Mouse (Mus musculus): Measurements from ENCODE around the gene Gm9936. TPM values are rescaled to one million over a fixed set of nuclear protein-coding genes. Genes with fewer than 3 reads are reported as not detected.
"Not testable (repeated sequence)": the region's sequence is repeated elsewhere in the genome, so short reads cannot be mapped to it uniquely, and the experiment has no call there.

Gene Gm9936
- polyA plus RNA-seq (2015; fragmentation: Nextera tagmentation; extraction: Ambion mirVana): 0.51 and 0.56 TPM in 2 replicates

DNA sequence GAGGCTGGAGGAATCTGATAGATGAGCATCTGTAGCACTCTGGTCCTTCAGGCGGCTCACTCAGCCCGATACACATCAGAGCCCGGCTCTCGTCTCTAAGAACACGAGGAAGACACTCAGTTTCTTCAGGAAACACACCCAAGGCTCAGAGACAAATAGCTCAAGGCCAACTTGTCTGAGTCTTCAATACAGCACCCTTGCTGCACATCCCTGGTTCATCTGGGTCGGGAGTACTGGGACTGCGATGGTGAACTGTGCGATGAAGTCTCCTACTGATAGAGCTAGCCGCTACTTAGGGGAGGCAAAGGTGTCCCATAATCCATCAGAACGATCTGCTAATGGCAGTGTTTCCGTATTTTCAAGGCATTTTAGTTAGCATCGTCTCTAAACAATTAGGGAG, at the start of gene Gm9936:
TSS of gene Gm9936 (minus strand) at position 101 of the 400 bp plus-strand sequence.
- Histone ChIP-seq H3K4me3 (peak within 1 kb of the TSS; percentile 37), H3K27me3 (peaks cover 8% of the 10 kb centered on the region; the same call in 1 of the 2 replicates), H3K36me3 (no peaks in the 10 kb centered on the region), H3K4me2 (peak within 1 kb of the TSS; percentile 68), H3K4me1 (peaks cover 8% of the 10 kb centered on the region), H3K9ac (peak within 1 kb of the TSS; percentile 66), H3K27ac (no peak within 1 kb of the TSS), H3K9me3 (no peaks in the 10 kb centered on the region)
- ATAC-seq (ENCODE audit: insufficient number of reproducible peaks, insufficient read depth, low FRiP score, low TSS enrichment, low read depth): no peak
- 82% methylated on average over 12 of the region's 12 CpGs for WGBS

DNA sequence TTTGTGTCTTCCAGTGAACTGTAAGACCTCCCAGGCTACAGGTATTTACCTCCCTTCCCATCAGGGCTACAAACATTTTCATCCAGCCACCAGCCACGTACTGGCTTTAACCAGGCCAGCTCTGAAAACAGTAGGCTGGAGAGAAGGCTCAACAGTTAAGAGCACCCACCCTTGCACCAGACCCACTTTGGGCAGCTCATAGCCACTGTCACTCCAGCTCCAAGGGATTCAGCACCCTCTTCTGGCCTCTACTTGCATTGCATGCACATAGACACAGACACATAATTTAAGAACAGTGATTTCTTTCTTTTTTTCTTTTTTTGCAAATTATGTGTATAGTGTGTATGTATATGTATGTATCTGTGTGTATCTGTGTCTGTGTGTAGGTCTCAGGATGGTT, 43.9 kb upstream of the Gm9936 start:
- Histone ChIP-seq H3K27me3 (no peaks in the 10 kb centered on the region), H3K4me2 (no peak overlapping the region), H3K36me3 (no peaks in the 10 kb centered on the region), H3K9ac (no peak overlapping the region), H3K27ac (no peak overlapping the region), H3K4me3 (no peak overlapping the region), H3K9me3 (no peaks in the 10 kb centered on the region), H3K4me1 (peaks cover 5% of the 10 kb centered on the region)
- no peak for ATAC-seq (ENCODE audit: insufficient number of reproducible peaks, insufficient read depth, low FRiP score, low TSS enrichment, low read depth)
- 29% methylated on average over 1 of the region's 1 CpGs for WGBS

DNA sequence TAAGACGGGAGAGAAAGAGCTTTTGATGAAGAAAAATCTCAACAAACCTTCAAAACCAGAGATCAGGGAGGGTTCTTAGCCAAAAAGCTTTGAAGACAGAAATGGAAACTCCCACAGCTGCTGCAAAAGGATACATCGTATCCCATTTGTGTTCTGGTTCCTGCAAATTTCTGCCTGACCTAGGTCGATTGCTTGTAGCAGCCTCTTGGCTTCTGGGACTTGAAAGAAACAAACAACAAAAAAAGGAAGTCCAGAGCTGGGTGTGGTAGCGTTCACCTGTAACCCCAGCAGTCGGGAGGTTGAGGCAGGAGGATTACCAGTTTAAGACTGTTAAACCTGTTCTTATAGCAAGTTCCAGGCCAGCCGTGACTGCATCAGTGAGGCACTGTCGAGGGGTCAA, 40.4 kb upstream of the Gm9936 start:
- Histone ChIP-seq H3K9ac (no peak overlapping the region), H3K4me1 (peaks cover 9% of the 10 kb centered on the region), H3K27ac (no peak overlapping the region), H3K27me3 (no peaks in the 10 kb centered on the region), H3K4me2 (no peak overlapping the region), H3K36me3 (no peaks in the 10 kb centered on the region), H3K9me3 (no peaks in the 10 kb centered on the region), H3K4me3 (no peak overlapping the region)
- WGBS: 71% methylated on average over 7 of the region's 7 CpGs
- ATAC-seq (ENCODE audit: insufficient number of reproducible peaks, insufficient read depth, low FRiP score, low TSS enrichment, low read depth): no peak

DNA sequence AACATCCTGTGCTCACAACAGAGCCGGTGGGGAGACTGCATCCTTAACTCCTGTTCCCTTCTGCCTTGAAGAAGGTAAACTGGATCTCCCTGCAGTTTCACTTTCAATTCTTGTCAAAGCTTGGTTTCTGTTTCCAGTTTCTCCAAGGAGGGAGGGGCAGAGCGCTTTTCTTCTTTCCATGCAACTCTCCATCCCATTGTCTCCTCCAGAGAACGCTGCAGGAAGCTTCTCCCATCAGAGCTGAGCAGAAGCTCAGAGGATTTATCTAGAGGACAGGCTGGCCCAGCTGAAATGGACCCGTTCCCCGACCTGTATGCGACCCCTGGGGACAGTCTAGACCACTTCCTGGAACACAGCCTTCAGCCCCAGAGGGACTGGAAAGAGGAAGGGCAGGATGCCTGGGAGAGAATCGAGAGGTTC, 38.9 kb upstream of the Gm9936 start:
- H3K9me3 ChIP-seq: no peaks in the 10 kb centered on the region
- no peaks in the 10 kb centered on the region for H3K27me3 ChIP-seq
- H3K36me3 ChIP-seq: no peaks in the 10 kb centered on the region
- H3K4me2 ChIP-seq: peak overlapping the region; percentile 47
- no peak overlapping the region for H3K27ac ChIP-seq
- peak overlapping the region; percentile 61 for H3K9ac ChIP-seq
- H3K4me1 ChIP-seq: peaks cover 9% of the 10 kb centered on the region
- WGBS: 9% methylated on average over 7 of the region's 7 CpGs
- no peak for ATAC-seq (ENCODE audit: insufficient number of reproducible peaks, insufficient read depth, low FRiP score, low TSS enrichment, low read depth)
- peak overlapping the region; percentile 18 for H3K4me3 ChIP-seq

DNA sequence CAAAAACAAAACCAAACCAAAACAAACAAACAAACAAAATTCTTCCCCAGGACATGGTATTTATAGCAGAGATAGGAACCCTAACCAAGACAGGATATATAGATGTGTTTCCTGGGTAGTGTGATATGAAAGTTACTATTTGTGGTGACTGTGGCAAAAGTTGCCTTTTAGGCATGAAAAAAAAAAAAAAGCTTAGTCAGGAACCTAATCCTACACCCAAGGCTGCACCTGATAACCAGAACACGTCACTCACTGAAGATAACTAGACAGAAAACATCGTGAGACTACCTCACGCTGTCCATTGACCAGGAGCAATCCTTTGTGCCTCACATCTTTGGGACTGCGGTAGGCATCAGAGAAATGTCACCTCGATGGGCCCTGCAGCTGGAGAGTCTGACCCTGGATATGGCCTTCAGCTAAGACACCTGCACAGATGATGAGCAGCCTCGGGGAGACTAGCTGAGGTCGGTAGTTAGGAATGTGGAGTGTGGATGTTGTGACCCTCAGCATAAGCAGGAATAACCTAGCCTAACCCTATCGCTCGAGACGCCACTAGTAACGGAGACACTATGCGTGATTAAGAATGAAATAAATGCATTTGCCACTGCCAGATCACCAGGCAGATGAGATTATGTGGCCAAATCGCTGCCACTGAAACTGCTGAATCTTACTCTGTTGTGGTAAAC, 38.3 kb upstream of the Gm9936 start, which contains the start of gene Oasl2:
TSS of gene Oasl2 (plus strand) at position 249 of the 686 bp plus-strand sequence.
- no peak for ATAC-seq (ENCODE audit: insufficient number of reproducible peaks, insufficient read depth, low FRiP score, low TSS enrichment, low read depth)
- Histone ChIP-seq H3K9ac (peak within 1 kb of the TSS; percentile 61), H3K27me3 (no peaks in the 10 kb centered on the region), H3K4me3 (peak within 1 kb of the TSS; percentile 18), H3K4me2 (peak within 1 kb of the TSS; percentile 47), H3K9me3 (no peaks in the 10 kb centered on the region), H3K4me1 (peaks cover 9% of the 10 kb centered on the region), H3K27ac (no peak within 1 kb of the TSS), H3K36me3 (no peaks in the 10 kb centered on the region)
- WGBS: 57% methylated on average over 13 of the region's 13 CpGs

DNA sequence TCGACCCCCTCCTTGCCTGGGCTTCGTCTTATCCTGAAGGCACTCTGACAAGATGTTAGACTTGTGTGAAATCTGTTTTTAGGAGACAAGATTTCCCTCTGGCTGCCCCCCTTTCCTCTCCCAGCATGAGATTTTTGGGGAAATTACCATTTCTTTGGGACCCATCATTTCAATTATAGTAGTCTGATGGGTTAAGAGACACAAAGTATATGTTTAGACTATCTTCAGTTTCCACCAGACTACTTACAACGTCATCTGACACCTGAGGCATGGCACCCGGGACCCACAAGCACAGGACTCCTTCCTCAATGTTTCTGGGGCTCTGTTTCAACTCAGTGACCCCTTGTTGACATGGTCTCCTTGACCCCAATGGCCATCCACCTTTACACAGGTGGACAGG, 37.1 kb upstream of the Gm9936 start:
- H3K4me2 ChIP-seq: no peak overlapping the region
- no peaks in the 10 kb centered on the region for H3K36me3 ChIP-seq
- no peak for ATAC-seq (ENCODE audit: insufficient number of reproducible peaks, insufficient read depth, low FRiP score, low TSS enrichment, low read depth)
- 83% methylated on average over 4 of the region's 4 CpGs for WGBS
- H3K9ac ChIP-seq: no peak overlapping the region
- no peak overlapping the region for H3K4me3 ChIP-seq
- peaks cover 9% of the 10 kb centered on the region for H3K4me1 ChIP-seq
- no peaks in the 10 kb centered on the region for H3K27me3 ChIP-seq
- no peak overlapping the region for H3K27ac ChIP-seq
- no peaks in the 10 kb centered on the region for H3K9me3 ChIP-seq

DNA sequence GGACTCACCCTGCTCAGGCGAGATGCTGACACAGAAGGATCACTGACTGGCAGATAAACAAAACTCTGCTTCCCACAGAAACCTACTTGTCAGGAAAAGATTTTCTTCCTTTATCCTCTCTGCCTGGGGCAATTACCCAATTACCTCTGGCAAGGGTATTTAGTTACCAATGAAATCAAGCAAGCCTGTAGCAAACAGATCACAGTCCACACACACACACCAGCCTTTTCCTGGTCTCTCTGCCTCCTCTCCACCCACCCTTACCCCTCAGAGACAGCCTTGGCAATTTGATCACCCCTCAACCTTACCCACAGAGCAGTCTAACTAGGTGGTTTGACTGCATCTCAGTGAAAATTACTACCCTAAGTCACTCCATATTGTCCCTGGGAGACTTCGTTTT, 30.5 kb upstream of the Gm9936 start:
- H3K9ac ChIP-seq: no peak overlapping the region
- no peaks in the 10 kb centered on the region for H3K9me3 ChIP-seq
- no peaks in the 10 kb centered on the region for H3K27me3 ChIP-seq
- no peak overlapping the region for H3K4me2 ChIP-seq
- no peak overlapping the region for H3K4me3 ChIP-seq
- peak overlapping the region; percentile 33; the same call in 1 of the 2 replicates for H3K27ac ChIP-seq
- ATAC-seq (ENCODE audit: insufficient number of reproducible peaks, insufficient read depth, low FRiP score, low TSS enrichment, low read depth): 0 out of 2 replicates have a peak, but pooled peaks have one; percentile 59
- WGBS: 40% methylated on average over 2 of the region's 2 CpGs
- H3K4me1 ChIP-seq: peaks cover 8% of the 10 kb centered on the region; the same call in 1 of the 2 replicates
- H3K36me3 ChIP-seq: no peaks in the 10 kb centered on the region

DNA sequence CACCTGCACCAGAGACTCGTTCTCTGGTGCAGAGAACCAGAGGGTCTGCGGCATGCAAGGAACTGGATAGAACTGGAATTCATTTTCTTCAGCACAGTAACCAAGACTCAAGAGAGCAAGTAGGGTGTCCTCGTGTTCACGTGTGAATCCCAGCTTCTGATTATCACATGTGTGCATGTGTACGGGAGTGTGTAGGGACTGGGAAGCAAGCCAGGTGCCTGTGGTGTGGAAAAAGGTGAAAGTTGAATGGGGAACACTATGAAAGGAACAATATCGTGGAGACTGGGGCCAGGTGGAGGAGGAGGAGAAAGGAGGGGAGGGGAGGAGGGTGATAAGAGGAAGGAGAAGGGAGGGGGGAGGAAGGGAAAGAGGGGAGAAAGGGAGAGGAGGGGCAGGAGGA, 28.3 kb upstream of the Gm9936 start:
- peaks cover 8% of the 10 kb centered on the region; the same call in 1 of the 2 replicates for H3K4me1 ChIP-seq
- H3K9ac ChIP-seq: no peak overlapping the region
- no peak for ATAC-seq (ENCODE audit: insufficient number of reproducible peaks, insufficient read depth, low FRiP score, low TSS enrichment, low read depth)
- no peaks in the 10 kb centered on the region for H3K9me3 ChIP-seq
- no peak overlapping the region for H3K27ac ChIP-seq
- no peaks in the 10 kb centered on the region for H3K27me3 ChIP-seq
- WGBS: 81% methylated on average over 6 of the region's 6 CpGs
- H3K4me3 ChIP-seq: no peak overlapping the region
- H3K4me2 ChIP-seq: no peak overlapping the region
- H3K36me3 ChIP-seq: no peaks in the 10 kb centered on the region

DNA sequence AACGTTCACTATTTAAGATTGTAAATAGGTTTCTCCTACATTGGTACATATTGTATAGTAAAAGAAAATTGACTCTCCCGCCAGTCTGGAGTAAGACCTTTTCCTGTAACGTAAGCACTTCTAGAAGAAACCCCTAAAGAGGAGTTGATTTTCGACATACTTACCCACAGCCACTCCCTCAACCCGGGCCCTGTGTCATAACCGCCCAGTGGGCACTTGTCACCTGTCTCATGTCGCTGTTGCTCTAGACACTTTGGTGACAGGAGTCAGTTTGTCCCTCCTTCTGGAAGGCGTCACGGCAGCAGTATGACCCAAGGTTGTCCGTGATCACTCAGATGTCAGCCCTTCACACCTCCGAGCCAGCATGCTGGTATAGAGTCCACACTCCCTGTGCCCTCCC, 24.5 kb upstream of the Gm9936 start:
- 86% methylated on average over 11 of the region's 11 CpGs for WGBS
- Histone ChIP-seq H3K4me2 (no peak overlapping the region), H3K4me1 (peaks cover 2% of the 10 kb centered on the region; the same call in 1 of the 2 replicates), H3K36me3 (no peaks in the 10 kb centered on the region), H3K27ac (no peak overlapping the region), H3K4me3 (no peak overlapping the region), H3K27me3 (no peaks in the 10 kb centered on the region), H3K9me3 (no peaks in the 10 kb centered on the region), H3K9ac (no peak overlapping the region)
- no peak for ATAC-seq (ENCODE audit: insufficient number of reproducible peaks, insufficient read depth, low FRiP score, low TSS enrichment, low read depth)

DNA sequence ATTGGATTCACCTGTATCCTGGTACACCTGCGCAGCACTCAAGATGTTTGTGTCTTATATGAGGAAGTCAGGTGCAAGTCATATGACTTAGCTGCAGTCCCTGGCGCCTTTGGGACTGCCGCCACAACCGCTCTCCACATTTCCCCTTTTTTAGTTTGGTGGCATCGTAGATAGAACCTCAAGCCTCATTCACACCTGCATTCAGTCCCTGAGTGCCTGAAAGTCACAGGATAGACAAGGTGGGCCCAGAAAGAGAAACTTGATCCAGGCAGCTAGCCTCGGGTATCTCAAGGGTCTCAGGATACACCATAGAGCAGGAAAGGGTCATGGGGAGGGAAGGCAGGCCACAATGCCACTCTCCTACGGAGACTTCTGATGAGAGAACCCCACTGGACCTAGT, 23.8 kb upstream of the Gm9936 start:
- not testable (repeated sequence) for H3K4me2 ChIP-seq; H3K4me1 ChIP-seq; H3K27ac ChIP-seq; ATAC-seq (ENCODE audit: insufficient number of reproducible peaks, insufficient read depth, low FRiP score, low TSS enrichment, low read depth); H3K27me3 ChIP-seq; H3K36me3 ChIP-seq; H3K9me3 ChIP-seq; H3K4me3 ChIP-seq; H3K9ac ChIP-seq
- 89% methylated on average over 6 of the region's 7 CpGs for WGBS

DNA sequence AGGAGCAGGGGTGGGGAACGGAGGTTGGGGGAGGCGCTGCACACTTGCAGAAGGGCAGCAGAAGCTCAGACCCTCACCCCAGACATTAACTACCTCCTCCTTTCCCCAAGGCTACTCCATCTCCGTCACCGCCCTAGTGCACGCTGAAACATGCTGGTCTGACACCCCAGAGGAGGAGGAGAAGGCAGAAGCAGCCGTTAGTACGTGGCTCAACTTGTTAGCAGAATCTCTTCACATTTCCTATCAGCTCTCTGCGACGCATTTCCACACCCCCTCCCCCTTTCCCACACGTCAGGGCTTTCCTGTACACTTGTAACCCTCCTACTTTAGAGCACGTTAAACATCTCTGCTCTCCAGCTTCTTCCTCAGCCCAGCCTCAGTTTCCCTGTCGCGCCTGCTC, 20.9 kb upstream of the Gm9936 start:
- no peaks in the 10 kb centered on the region for H3K27me3 ChIP-seq
- no peak overlapping the region for H3K27ac ChIP-seq
- H3K9me3 ChIP-seq: no peaks in the 10 kb centered on the region
- H3K9ac ChIP-seq: no peak overlapping the region
- 55% methylated on average over 13 of the region's 13 CpGs for WGBS
- no peak for ATAC-seq (ENCODE audit: insufficient number of reproducible peaks, insufficient read depth, low FRiP score, low TSS enrichment, low read depth)
- H3K36me3 ChIP-seq: no peaks in the 10 kb centered on the region
- no peak overlapping the region for H3K4me2 ChIP-seq
- H3K4me1 ChIP-seq: peaks cover 23% of the 10 kb centered on the region
- H3K4me3 ChIP-seq: no peak overlapping the region

DNA sequence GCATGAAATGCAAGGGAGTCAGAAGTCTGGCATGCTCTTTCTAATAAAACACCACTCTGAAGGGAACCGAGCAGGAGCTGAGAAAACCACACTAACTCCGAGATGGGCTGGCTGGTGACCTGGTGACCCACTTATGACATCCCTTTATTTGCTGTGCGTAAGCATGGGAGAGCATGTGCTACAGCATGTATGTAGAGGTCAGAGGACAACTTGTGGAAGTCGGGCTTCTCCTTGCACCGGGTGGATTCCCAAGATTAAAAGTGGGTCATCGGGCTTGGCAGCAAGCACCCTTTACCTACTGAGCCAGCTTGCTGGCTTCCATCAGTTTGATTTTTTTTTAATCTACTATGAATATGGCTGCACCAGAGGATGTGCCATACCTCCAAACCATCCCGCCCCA, 19.0 kb upstream of the Gm9936 start:
- no peak overlapping the region for H3K4me2 ChIP-seq
- 61% methylated on average over 7 of the region's 7 CpGs for WGBS
- H3K27me3 ChIP-seq: no peaks in the 10 kb centered on the region
- H3K9ac ChIP-seq: no peak overlapping the region
- H3K36me3 ChIP-seq: no peaks in the 10 kb centered on the region
- peaks cover 23% of the 10 kb centered on the region for H3K4me1 ChIP-seq
- no peak for ATAC-seq (ENCODE audit: insufficient number of reproducible peaks, insufficient read depth, low FRiP score, low TSS enrichment, low read depth)
- H3K4me3 ChIP-seq: no peak overlapping the region
- no peaks in the 10 kb centered on the region for H3K9me3 ChIP-seq
- H3K27ac ChIP-seq: peak overlapping the region; percentile 39; the same call in 1 of the 2 replicates

Data from embryonic facial prominence, embryonic 13.5 days (tissue).